Mouse (Mus musculus): ENCODE data around the gene Trem2. TPM values are rescaled to one million over a fixed set of nuclear protein-coding genes. Genes with fewer than 3 reads are reported as not detected.
"Not testable (repeated sequence)": the region's sequence is repeated elsewhere in the genome, so short reads cannot be mapped to it uniquely, and the experiment has no call there.

Trem2 gene
- total RNA-seq, 2 experiments from 2014 or later: 1.3 to 1.6 TPM

- DNase-seq: no peak
- intact Hi-C loops (cut with DNase I): no loop called here
Measured at GRCm38 (mm10) chr17:48346834-48347233, 633 bp downstream of the Trem2 start.

- intact Hi-C loops (cut with DNase I): no loop called here
- no peak for DNase-seq
Measured at GRCm38 (mm10) chr17:48347287-48347686, 1.1 kb downstream of the Trem2 start.

GRCm38 (mm10) chr17:48350681-48351193, 4.5 kb downstream of the Trem2 start:
- DNase-seq: no peak
- intact Hi-C loops (cut with DNase I): no loop called here

DNA sequence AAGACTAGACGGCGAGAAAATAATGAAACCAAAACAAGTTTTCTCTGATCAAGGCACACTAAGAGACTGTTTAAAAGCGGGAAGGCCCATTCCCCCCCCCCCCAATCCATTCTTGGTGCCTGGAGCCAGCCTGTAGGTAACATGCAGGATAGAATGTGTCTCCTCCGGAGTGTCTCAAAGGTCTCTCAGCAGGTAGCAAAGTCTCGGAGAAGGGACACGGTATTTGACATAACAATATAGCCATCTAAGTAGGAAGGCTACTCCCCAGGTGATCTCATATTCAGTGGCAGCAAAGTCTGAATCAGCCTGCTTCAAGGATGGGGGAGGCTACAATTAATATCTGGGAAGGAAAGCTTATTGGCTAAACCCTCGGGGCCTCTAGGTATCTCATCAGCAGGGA, 6.8 kb downstream of the Trem2 start:
- DNase-seq; intact Hi-C loops (cut with DNase I): not testable (repeated sequence)

GRCm38 (mm10) chr17:48355822-48356221, 9.6 kb downstream of the Trem2 start:
- intact Hi-C loops (cut with DNase I): no loop called here
- no peak for DNase-seq

GRCm38 (mm10) chr17:48357892-48358291, 11.7 kb downstream of the Trem2 start:
- DNase-seq: no peak
- intact Hi-C loops (cut with DNase I): no loop called here

DNA sequence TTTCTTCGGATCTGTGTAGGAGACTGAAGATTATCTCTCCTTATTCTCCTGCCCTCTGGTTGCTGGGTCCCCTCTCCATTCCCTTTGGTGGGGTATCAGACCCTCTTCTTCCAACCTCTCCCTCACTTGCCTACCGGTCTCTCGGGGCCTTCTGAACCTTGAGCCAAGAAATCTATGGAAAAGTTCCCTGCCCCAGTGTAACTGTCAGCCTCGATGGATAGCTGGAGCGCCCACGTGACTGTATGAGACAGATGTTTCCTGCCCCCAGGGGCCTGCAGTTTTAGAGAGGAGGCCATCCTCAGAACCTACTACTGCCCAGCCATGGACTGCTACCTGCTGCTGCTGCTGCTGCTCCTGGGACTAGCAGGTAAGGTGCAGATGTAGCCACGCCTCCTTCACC, 13.4 kb downstream of the Trem2 start, which contains the start of gene Treml1:
Treml1 (plus strand) TSS at position 301 of the 400 bp plus-strand sequence.
- intact Hi-C loops (cut with DNase I): no loop called here
- no peak for DNase-seq

DNA sequence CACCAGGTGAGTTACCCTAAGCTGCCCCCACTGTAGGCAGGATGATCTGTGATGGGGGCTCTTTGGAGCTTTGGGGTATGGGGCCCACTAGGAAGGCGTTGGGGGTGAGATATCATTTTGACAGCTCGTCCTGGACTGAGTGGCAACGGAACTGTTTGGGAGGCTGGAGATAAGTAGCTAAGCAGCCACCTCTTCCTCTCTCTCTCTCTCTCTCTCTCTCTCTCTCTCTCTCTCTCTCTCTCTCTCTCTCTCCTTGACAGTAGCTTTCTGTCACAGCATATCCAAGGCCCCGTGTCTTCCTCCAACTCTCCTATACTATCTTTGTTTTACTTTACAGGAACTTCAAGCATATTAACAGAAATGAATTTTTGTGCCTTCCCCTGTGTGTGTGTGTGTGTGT, 14.3 kb downstream of the Trem2 start:
- DNase-seq: no peak
- intact Hi-C loops (cut with DNase I): no loop called here

GRCm38 (mm10) chr17:48362346-48362745, 16.1 kb downstream of the Trem2 start:
- intact Hi-C loops (cut with DNase I): no loop called here
- peak; percentile 52 to 55 for DNase-seq

GRCm38 (mm10) chr17:48362966-48363365, 16.8 kb downstream of the Trem2 start:
- DNase-seq: peak; percentile 76 to 83
- intact Hi-C loops (cut with DNase I): no loop called here

- DNase-seq: no peak
- intact Hi-C loops (cut with DNase I): no loop called here
Measured at GRCm38 (mm10) chr17:48363421-48363965, 17.3 kb downstream of the Trem2 start.

GRCm38 (mm10) chr17:48365511-48366155, 19.4 kb downstream of the Trem2 start:
- intact Hi-C loops (cut with DNase I): no loop called here
- peak in 1 of 2 experiments; percentile 14 for DNase-seq

GRCm38 (mm10) chr17:48366806-48367205, 20.6 kb downstream of the Trem2 start:
- intact Hi-C loops (cut with DNase I): no loop called here
- DNase-seq: no peak

DNA sequence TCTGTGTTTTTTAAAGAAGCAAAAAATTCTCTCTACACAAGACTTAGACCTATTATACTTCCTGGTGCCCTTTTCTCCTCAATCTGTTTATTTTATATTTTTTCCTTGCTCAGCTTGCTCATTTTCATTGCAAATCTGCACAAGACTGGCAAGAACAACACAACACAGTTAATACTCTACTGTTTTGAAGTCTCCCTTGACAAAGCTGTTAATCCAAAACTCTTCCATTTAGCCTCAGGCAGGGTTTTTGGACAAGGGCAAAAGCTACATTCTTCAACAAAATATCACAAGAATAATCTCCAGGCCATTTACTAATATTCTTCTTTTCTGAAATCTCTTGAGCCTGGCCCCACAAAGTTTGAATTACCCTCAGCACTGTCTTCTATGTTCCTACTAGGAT, 25.4 kb downstream of the Trem2 start:
- DNase-seq: no peak

GRCm38 (mm10) chr17:48372987-48373386, 26.8 kb downstream of the Trem2 start:
- DNase-seq: no peak

More for the DNA sequence above, 25.4 kb downstream of the Trem2 start:
- intact Hi-C loops (cut with DNase I): no loop called here

GRCm38 (mm10) chr17:48376102-48376501, 29.9 kb downstream of the Trem2 start:
- DNase-seq: no peak

More at GRCm38 (mm10) chr17:48372987-48373386, 26.8 kb downstream of the Trem2 start:
- intact Hi-C loops (cut with DNase I): no loop called here

DNA sequence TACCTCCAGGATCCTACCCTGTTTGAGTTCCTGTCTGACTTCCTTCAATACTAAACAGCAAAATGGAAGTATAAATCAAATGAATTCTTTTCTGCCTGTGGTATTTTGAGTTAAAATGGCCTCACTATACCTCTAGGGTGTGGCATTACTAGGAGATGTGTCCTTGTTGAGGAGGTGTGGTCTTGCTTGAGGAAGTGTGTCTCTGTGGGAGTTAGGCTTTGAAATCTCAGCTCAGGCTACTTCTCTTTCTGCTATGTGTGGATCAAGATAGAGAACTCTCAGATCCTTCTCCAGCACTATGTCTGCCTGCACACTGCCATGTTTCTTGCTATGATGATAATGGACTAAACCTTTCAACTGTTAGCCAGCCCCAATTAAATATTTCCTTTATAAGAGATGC, 32.8 kb downstream of the Trem2 start:
- DNase-seq: no peak
- intact Hi-C loops (cut with DNase I): no loop called here

More at GRCm38 (mm10) chr17:48376102-48376501, 29.9 kb downstream of the Trem2 start:
- intact Hi-C loops (cut with DNase I): no loop called here

DNA sequence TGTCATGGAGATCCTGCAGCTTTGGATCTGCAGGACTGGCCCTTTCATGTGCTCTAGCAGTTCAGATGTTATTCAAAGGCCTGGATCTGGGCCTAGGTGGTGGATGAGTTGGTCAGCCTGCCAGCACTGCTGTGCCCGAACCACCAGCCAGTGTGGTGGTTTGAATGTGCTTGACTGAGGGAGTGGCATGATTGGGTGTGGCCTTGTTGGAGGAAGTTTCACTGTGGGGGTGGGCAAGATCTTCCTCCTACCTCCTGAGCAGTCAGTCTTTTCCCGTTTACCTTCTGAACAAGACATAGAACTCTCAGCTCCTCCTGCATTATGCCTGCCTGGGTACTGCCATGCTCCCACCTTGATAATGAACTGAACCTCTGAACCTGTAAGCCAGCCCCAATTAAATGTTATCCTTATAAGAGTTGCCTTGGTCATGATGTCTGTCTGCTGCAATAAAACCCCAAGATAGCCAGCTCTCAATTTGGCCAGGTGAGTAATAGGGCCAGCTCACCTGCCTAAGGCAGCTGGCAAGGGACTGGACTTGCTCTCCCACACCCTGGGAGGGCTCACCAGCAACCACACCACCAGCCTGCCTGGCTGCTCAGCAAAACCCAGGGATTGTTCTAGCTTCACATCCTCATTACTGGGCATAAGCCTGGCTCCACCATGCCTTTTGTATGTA, 39.7 kb downstream of the Trem2 start:
- intact Hi-C loops (cut with DNase I): no loop called here
- no peak for DNase-seq

GRCm38 (mm10) chr17:48388666-48389065, 42.5 kb downstream of the Trem2 start:
- intact Hi-C loops (cut with DNase I): no loop called here
- no peak for DNase-seq

DNA sequence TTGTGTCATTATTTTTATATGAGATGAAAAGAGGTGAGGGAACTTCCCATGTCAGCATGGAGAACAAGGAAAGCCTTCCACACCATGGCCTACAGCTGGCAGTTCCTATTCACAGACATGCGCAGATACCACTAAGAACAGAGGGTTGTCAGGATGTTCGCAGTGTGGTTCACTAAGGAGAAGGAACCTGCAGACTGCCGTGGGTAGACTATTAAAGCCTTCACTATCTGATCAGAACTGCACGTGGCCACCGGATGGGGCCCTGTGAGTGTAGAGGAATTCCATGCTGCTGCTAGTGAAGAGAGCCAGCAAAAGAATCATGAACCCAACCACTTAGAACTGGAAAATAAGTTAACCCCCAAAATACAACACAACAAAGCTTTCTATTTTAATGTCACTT, 43.2 kb downstream of the Trem2 start:
- intact Hi-C loops (cut with DNase I): no loop called here
- no peak for DNase-seq

DNA sequence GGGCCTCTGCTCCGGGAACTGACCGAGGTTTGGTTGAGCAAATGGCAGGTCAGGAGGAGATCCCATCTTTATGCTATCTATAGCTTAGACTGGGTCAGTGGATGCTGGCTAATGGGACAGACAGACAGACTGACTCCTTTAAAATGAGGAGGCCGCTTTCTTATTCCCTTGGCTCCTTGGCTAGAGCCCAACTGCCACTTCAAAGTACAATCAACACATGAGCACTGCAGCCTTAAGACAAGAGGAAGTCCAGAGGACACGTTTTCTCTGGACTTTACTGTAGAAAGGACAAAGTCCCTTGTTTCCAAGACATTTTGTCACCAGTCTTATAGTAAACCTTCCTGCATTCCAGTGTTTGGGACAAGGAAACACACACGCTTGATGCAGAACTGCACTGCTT, 45.2 kb downstream of the Trem2 start:
- intact Hi-C loops (cut with DNase I): no loop called here
- no peak for DNase-seq

GRCm38 (mm10) chr17:48392616-48393015, 46.4 kb downstream of the Trem2 start:
- intact Hi-C loops (cut with DNase I): no loop called here
- DNase-seq: no peak

All from heart, postnatal 10 days (tissue).